Mouse (Mus musculus) urinary bladder, postnatal 36 days (tissue): Measurements from ENCODE around the gene Tbl3.
"Not testable (repeated sequence)": the region's sequence is repeated elsewhere in the genome, so short reads cannot be mapped to it uniquely, and the experiment has no call there.

Source experiments
- DNase-seq, 2 experiments: peaks; one replicate each; pipeline ENCODE4 v3.0.0; 2022; ENCODE audit warnings: low spot score in 2 of 2, mixed read lengths in 1 of 2

Tbl3 gene

DNA sequence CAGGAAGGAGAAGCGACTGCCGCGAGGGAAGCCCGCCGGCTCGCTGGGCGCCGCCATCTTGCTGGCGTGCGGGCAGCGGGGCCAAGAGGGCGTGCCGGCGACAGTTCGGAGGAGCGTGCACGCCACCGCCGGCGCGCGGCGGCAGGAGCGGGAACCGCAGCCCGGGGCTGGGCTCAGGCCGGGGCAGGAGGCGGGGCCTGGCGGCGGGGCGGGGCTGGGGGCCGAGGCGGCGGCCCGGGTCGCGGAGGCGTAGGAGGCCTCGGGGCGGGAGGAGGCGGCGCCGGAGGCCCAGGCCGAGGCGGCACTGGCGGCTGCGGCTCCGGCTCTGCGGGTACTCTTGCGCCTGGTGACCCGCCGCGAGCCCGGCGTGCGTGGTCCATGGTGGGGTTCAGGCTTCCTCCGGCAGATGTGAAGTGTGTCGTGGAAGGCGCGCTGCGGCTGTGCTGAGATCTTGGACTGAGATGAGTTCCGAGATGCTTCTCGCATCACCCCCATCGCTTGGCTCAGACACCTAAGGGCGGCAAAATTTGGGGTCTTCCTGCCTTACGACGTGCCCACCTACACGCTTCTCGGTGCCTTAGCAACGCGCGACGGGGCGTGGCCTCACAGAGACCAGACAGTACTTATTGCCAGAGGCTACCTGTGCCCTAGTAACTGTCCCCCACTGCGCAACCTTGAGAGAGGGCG lies 11.3 kb downstream of the Tbl3 start, which contains the start of the genes Gfer and Noxo1:
TSS of gene Gfer (minus strand) at position 146 of the 687 bp plus-strand sequence.
TSS of gene Noxo1 (plus strand) at position 224 of the 687 bp plus-strand sequence.
- peak; percentile 83 to 89 for DNase-seq

GRCm38 (mm10) chr17:24695326-24696010 lies 12.0 kb downstream of the Tbl3 start:
- DNase-seq = peak in 1 of 2 experiments; percentile 27

DNA sequence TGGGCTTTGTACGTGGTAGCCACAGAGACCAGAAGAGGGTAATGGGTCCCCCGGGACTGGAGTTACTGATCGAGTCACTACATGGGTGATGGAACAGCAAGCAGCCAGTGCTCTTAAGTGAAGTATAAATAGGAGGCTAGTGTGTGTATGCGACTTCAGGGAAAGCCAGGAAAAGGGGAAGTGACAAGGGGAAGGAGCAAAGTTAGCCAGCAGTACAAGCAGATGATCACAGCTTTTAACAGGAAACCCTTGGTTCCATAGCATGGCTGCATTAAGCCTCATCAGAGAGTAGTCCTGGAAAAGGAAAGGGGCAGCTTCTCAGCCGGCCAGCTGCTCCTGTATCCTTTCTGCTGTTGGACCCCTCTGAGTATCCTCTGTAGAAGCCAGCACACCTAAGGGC lies 15.1 kb downstream of the Tbl3 start:
- DNase-seq = no peak

DNA sequence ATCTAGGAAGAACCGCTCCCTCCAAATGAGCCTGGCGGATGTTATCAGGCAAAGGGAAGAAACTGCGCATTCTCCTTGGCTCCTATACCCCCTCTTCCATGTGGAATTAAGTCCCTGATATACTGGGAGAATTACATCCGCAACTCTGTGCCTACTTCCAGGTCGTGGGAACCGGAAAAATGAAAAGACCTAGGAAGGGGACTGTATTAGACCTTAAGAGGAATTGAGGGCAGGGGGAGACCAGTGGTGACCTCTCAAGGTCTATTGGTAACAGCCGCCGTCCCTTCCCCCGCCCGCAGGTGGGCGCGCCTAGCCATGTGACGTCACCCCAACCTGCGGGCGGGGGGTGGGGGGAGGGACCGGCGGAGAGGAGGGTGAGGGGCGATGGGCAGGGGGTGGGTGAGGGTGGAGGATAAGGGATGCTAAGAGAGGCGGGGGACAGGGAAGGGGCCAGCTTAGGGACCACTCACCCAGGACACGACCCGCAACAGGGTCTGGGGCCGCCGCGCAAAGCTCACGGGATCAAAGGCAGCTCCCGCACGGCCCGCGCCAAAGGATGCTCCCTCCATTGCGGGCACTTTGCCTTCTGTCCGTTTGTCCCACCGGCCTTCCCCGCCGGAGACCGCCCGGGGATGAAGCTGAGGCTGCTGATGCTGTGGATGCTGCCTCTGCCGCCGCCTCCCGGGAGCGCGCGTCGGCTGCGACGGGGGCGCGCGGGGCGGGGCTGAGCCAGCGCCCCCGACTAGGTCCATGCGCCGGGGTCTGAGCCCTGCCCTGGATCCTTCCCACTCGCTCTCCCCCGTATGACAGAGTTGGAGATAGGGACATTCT lies 18.0 kb downstream of the Tbl3 start, which contains the start of gene Syngr3:
TSS of gene Syngr3 (minus strand) at position 705 of the 831 bp plus-strand sequence.
- DNase-seq = no peak

GRCm38 (mm10) chr17:24687599-24687998 lies 19.9 kb downstream of the Tbl3 start:
- no peak for DNase-seq

DNA sequence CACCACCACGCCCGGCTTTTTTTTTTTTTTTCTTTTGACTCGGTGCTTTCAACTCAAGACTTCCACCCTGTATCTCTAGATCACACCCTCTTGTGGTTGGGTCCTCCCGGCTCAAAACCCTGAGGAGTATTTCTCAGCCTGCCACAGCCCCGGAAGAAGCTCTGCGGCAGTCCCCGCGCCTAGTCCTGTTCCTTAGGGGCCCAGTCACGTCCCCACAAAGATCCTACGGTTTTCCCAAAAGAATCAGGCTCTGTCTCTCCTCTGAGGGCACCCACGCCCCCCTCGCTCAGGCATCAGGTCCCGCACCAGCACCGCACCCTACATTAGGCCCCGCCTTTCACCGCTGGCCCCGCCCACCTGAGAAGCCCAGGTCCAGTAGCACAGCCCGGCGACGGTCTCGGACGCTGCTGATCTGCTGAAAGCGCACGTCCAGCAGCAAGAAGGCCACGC lies 20.3 kb downstream of the Tbl3 start:
- peak in 1 of 2 experiments; percentile 62 for DNase-seq

- DNase-seq = no peak
Observed at GRCm38 (mm10) chr17:24686514-24686913, 20.9 kb downstream of the Tbl3 start.

GRCm38 (mm10) chr17:24677500-24678080 lies 29.9 kb downstream of the Tbl3 start:
- DNase-seq = no peak

DNA sequence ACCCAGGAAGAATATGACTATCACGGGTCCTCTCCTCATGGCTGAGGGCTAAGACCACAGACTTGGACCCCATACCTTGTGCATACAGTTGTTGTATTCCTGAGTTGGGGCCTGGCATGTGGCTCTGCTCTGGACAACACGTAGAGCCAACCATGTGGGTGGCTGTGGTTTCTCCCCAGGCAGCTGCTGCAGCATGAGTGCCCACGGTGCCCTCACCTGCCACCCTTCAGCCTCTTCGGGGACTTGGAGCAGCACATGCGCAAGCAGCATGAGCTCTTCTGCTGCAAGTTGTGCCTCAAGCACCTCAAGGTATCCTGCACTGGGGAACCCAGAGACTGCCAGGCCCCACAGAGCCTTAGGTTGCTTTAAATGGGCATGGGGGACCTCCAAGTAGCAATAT lies 30.6 kb downstream of the Tbl3 start:
- no peak for DNase-seq

DNA sequence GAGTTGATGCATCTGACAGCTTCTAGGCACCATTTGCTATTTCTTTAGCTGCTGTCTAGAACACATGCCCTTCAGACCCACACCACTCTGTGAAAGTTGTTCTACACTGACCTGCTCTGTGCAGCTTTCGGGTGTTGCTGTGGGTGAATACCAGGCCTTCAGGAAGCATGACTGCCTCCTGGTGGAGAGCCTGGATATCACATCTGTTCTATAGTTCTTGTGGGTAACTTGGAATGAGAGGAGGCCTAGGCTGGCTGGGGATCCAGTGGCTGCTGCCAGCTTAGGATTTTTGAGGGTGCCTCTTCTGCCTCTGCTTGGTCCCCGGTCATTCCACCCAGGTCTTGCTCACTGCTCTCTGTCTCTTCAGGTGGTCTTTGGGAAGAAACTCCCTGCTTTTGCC lies 31.3 kb downstream of the Tbl3 start:
- DNase-seq = peak; percentile 53 to 59

GRCm38 (mm10) chr17:24674277-24674676 lies 33.2 kb downstream of the Tbl3 start:
- no peak for DNase-seq

GRCm38 (mm10) chr17:24672141-24672540 lies 35.3 kb downstream of the Tbl3 start:
- DNase-seq = peak in 1 of 2 experiments; percentile 50

GRCm38 (mm10) chr17:24671346-24671745 lies 36.1 kb downstream of the Tbl3 start:
- DNase-seq = no peak

GRCm38 (mm10) chr17:24670246-24670844 lies 37.1 kb downstream of the Tbl3 start:
- no peak for DNase-seq

GRCm38 (mm10) chr17:24669545-24670245 lies 37.8 kb downstream of the Tbl3 start, which contains the start of gene Zfp598:
TSS of gene Zfp598 (plus strand) at chr17:24669687.
- DNase-seq = peak; percentile 92 to 94

GRCm38 (mm10) chr17:24669214-24669544 lies 38.3 kb downstream of the Tbl3 start:
- not testable (repeated sequence) for DNase-seq

GRCm38 (mm10) chr17:24667416-24667815 lies 40.0 kb downstream of the Tbl3 start:
- DNase-seq = peak; percentile 65 to 79

GRCm38 (mm10) chr17:24667011-24667410 lies 40.4 kb downstream of the Tbl3 start:
- not testable (repeated sequence) for DNase-seq

DNA sequence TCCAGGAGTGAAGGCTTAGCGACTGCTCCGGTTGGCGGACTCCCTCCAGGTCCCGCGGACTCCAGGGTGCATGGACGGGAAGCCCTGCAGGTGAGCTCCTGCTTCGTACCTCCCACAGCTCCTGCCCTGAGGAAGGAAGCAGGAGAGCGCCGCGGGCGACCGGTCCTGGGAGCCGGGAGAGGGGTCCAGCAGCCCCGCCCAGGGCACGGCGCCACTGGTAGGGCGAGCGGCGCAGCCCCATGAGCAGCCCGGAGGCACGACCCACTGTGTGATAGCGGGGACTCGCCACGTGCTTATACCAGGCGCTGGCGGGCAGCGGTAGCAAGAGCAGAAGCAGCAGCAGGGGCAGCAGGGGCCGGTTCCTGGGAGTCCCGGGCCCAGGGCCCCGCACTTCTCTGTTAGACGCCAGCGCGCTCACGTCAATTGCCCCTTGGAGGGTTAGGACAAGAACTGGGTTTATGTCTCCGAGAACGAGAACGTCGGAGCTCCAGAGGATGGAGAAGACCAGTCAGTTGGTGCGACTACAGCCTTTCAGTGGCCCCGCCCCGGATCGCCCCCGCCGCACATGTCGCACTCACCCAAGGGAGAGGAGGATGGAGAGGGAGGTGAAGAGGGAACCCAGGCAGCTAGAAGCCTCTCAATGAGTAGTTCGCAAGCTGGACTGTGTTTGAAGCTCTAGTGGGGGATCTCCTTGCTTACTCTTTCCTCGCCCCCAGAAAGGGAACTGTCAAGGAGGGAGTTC lies 49.3 kb downstream of the Tbl3 start, which contains the start of gene Npw:
TSS of gene Npw (minus strand) at position 441 of the 742 bp plus-strand sequence.
- DNase-seq = no peak

GRCm38 (mm10) chr17:24654969-24655368 lies 52.5 kb downstream of the Tbl3 start:
- DNase-seq = no peak
